Mouse (Mus musculus) lung, postnatal 10 days (tissue): ENCODE measurements at regions not wholly inside any gene's neighbourhood (a gene's known extent, or its start where the extent isn't known, plus 50 kb on each side); places are given as distances from the start of the nearest gene placed in this dataset.

Experiments used
- DNase-seq: peaks from one replicate; pipeline ENCODE4 v3.0.0; 2021

DNA sequence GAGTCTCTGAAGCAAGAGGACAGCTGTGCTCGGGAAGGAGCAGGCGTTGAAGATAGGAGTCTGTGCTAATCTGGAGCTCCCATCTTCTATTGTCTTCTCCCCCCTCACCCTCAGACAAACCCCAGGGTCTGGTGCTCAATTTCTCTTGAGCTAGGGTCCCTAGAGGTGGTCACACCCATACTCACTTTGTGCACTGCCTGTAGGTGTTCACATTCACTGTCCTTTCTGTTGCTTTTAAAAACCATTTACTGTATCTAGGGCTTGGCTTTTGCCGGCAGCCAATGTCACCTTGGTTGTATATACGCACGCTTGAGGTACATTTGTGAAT is 319.6 kb upstream of the Jarid2 start:
- DNase-seq, result no peak

DNA sequence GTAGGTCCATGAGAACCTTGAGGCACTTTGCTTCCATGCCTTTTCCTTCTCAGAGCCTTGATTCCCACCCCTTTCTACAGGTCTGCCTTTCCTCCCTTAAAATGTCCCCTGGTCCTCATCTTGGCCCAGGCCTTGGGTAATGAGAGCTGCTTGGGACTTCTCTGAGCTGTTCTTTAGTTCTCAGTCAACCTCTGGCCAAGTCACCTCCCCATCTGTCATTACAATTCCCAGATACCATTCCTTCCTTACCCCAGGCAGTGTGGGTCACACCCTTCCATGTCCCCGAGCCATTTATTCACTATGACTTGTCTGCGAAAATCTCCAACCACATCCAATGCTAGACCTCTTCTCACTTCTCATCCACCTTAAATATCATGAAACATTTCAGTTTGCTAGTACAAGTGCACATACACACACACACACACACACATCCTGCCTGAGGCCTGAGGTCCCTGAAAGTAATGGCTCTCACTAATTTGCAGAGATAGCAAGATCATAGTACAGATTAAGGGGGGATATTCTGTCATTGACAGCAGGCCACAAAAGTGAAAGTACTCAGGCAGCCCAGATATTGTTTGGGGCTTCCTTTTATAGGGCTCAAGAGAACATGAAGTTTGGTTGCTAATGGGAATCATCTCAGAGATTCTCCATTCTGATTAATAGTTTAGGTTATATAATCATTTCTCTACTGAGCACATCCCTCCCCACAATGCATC is 317.3 kb upstream of the Jarid2 start:
- DNase-seq, result no peak

DNA sequence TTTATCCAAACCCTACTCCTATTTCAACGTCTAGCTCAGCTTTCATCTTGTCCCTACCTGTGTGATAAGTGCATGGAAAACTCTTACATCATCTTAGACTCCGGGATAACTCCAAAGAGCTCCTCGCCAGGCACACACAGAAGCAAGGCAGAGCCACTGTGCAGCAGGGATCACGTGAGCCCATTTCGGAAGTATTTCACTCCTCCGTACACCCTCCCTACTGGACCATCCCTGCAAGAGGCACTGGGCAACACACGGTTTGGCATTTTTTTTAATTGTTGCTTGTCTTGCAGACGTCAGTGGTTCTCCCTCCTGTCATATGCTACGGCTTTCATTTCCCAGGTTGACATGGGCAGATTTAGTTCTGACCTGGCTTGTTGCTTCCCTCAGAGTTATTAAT is 316.0 kb upstream of the Jarid2 start:
- no peak for DNase-seq

DNA sequence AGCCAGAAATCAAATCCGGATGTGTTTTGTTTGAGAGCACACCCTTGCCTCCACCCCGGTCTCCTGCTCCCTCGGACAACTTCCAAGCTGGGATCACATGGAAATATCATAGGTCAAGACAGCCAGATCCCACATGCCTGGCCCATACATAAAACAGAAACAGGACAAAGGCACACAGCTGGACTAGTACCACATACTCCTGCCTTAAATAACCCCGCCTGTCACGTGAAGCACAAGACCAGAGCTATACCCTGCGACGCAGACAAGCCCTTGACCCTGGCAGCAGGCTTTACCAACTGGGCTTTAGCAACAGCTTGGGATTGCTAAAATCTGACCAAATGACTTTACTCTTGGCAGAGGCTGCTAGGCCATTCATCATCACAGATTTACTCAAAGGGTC is 313.3 kb upstream of the Jarid2 start:
- peak; percentile 20 for DNase-seq

DNA sequence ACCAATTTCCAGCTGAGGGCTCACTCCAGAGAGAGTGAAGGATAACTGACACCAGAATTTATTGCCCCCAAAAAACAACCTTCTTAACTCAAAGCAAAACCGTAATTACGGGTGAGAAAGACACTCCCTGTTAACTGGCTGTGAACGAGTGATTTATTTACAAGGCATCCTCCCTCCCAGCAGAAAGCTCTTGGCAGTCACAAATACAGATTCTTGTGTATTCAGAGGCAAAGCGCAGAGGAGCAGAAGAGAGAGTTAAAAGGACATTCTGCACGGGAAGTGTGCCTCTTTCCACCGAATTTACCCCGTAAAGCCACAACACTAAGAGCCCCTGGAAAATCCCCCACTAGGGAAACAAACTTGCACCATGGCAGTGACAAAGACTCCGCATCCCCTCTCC is 312.3 kb upstream of the Jarid2 start:
- no peak for DNase-seq

DNA sequence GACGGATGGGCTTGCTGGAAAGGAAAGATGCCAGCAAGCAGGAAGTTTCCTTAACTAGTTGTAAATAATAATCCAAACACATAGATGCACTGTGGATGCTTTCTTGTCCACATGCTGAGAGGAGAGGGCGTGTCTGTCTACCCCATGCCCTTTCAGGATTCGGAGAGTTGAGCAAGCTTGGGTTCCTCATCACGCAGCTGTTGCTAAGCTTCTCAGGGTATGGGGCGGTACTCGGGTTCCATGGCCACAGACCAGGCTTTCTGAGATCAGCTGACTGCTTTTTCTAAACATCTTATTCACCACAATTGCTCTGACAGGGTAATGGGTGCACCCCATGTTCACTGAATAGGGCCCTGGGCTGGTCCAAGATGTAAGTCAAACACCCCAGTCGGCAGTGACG is 310.2 kb upstream of the Jarid2 start:
- DNase-seq, result no peak

DNA sequence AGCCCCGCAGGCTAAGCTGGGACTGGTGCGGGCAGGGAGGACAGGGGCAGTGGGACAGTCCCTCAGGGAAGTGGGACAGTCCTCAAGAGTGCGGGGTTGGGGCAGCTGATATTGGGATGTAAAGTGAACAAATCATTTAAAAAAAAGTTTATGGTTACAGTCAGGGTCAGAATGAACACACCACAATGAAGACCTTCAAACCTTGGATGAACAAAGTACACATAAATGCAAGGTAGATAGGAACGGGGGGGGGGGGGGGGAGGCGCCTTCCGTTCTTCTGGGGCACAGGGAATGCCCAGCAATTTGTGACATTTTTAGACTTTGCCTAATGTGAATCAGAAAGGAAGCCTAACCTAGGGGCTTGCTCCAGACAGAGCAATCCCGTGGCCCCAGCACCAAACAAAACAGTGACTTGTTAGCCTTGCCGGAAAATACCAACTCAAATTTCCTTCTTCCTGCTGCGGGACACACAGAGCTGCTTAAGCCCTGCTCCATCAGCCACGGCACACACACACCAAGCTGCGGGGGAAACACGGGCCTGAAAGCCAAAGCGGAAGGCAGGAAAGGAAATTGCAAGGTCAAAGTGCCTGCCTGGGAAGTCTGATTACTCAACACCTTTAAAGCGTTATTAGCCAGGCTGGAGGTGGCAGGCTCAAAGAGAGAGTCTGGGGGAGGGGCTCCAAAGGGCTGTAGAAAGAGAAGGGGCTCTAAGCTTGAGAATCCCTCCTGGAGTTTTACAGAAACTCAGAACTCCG is 309.6 kb upstream of the Jarid2 start:
- peak; percentile 18 for DNase-seq

DNA sequence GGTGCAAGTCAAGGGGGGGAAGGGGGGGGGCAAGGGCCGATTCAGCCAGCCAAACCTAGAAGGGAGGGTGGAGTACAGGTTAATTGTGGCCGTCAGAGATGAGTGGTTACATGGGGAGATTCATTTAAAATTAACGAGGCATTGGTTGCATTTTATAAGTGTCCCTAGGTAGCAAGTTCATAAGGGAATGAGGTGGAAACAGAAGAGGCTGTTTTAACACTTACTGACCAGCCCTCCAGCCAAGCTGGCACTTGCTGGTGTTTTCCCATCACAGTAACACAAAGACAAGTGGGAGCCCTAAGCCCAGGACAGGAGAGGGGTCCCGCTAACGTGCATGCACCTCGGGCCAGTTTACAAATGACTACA is 309.1 kb upstream of the Jarid2 start:
- no peak for DNase-seq

DNA sequence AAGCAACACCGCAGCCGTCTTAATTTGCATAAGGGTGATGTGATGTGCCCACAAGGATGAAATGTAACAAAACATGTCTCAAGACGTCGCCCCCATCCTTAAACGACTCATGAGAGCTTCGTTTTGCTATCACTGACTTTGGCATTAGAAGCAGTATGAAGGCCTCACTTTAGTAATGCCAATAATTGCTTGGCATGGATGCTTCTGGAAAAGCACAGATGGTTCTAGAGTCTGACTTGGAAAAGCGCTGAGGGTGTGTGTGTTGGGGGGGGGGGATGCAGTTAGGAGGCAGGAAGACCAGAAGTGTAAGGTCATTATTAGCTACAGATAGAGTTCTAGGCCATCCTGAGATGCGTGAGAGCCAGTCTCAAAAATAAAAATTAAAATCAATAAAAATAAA is 308.3 kb upstream of the Jarid2 start:
- no peak for DNase-seq

DNA sequence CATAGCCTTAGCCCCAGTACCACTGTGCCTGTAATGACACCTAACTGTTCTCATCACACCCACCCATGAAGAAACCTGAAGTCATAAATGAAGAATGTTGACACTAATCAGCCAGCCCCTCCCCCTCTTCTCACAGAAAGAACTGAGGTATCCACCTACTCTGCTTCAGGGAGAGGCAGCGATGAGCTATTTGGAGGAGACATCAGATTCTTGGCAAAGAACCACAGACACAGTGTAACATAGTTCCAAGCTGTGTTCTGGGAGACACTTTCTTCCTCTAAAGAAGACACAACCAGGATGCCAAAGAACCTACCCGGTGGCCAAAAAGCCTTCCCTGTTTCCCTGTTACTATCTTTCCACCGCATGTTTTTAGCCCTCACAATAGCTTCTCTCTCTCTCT is 307.8 kb upstream of the Jarid2 start:
- no peak for DNase-seq

DNA sequence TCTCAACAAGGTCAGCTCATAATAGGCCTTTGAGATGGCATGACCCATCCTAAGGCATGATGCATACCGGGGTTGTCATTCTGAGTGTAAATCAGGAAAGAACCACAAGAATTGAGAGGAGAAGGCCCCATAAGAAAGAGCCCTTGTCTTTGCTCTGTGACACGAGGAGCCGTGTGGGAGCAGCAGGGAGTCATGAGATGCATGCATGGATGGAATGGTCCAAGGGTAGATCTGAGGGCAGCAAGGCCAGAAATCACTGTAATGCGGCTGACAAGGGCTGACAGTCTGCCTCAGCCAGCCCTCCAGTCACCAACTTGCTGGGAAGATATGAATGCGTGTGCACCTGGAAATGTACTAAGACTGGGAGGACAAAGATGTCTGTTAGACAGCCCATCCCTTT is 307.4 kb upstream of the Jarid2 start:
- no peak for DNase-seq

DNA sequence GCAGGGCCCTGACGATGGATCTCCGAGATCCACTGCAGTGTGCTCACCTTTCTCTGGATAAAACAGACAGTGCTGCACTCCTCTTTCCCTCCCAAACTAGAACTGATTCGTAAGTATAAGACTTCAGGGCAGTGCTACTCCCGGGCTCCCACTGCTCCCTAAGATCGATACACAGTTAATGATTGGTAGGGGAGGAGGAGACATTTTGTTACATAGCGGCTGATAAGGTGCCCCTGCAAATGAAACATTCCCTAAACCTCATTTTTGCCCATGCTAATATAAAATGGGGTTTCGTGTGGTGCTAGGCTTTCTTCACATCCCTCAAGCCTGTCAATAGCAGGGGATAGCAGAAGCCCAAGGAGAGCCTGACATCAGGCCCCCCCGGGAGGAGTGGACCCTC is 298.8 kb upstream of the Jarid2 start:
- DNase-seq, result no peak

DNA sequence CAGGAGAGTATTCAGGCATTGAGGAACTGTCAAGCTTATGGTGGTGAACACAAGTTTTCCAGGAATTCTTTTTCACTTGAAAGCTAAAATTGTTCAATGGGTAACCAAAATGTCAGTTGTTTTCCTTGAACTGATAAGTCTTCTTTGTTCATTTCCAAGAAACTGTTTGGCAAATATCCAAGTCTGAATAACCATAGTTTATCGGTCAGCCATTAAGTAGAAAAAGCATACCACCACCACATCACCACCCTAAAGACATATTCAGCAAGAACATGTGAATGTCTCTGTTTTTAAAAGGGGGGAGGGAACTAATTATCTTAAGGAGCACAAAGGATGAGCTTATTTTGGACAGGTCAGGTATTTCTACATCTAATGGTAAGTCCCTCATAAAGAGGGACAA is 291.6 kb upstream of the Jarid2 start:
- no peak for DNase-seq

DNA sequence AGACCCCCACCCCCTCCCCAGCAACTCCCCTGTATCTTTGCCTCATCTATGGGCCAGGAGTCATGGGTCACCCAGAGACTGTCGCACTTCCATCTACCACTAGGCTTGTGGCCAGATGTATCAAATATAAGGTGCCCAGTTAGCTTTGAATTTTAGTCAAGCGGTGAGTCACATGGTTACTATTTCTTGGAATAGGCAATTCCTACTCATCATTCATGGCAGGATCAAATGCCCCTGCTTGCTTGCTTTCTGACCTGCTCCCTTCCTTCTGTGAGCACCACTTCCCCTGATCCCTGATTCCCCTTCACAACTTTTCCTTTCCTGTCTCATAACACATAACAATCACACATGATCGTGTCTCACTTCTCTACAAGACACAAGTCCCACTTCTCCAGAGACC is 288.2 kb upstream of the Jarid2 start:
- no peak for DNase-seq

DNA sequence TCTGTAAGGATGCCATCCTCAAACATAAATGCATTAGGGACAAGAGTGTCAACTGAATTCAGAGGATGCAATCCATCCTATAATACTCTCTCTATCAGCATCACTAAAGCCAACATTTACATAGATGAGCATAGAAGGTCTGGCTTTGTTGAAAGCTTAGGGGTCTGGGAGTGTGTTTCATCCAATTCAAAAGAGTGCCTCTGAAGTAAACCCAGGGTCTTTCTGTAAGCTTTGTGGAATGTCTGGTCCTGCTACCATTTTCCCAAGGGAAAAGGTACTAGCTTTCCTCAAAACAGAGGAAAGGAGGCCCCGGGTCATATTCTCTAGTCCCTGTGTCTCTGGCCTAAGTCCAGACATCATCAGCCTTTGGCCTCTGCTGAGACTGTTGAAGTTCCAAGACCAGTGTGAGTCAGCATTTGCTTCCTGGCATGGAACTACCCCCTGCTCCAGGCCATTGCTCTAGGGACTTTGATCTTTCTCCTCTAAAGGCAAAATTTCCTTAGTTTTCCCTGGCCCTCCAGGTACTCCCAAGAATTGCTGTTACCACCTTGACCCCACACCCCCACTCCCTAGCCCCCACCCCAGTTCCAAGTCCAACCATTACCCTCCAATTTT is 280.0 kb upstream of the Jarid2 start:
- DNase-seq, result peak; percentile 11

DNA sequence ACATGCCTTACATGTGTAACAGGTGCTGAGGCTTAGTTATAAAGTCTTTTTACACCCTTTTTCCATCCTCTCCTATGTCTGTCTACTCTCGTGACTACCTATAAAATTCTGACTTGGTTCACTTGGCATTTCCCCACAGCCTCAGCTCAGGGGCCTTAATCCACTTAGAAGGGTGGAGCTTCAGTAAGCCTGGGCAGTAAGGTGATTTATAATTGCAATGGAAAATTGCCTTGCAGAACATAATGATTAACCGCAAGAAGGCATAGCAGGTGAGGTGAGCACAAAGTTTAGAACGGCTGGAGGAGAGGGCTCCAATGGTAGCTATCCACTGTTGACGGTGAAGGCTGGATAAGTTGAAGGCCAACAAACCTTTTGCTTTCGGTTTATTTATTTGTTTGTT is 278.1 kb upstream of the Jarid2 start:
- DNase-seq, result no peak

DNA sequence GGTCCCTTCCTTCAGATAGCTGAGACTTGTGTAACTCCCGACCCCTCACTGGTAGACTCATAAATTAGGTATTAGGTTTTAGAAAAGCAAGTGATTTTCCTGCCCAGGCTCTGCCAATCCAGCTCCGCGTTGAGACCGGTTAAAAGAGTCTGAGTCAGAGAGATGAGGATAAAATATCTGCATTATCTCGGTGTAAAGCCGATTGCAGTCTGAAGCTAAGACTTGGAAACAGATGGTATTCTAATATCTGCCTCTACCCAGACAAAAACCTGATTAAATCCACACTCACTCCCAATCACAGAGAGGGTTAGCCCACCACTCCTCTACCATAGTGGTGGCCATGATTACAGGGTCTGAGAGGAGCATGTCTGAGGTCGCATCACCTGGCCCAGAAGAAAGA is 276.1 kb upstream of the Jarid2 start:
- DNase-seq, result no peak

DNA sequence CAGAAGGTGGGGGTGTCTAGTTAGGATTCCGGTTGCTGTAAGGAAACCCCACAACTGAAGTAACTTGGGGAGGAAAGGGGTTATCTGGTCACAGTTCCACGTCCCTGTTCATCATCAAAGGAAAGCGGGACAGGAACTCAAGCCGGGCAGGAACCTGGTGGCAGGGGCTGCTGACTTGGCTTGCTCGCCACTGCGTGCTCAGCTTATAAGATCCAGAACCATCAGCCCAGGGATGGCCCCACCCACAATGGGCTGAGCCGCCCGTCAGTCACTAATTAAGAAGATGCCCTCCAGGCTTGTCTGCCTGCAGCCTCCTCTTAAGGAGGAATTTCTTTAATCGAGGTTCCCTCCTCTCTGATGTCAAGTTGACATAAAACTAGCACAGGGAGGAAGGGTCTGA is 275.1 kb upstream of the Jarid2 start:
- DNase-seq, result no peak

DNA sequence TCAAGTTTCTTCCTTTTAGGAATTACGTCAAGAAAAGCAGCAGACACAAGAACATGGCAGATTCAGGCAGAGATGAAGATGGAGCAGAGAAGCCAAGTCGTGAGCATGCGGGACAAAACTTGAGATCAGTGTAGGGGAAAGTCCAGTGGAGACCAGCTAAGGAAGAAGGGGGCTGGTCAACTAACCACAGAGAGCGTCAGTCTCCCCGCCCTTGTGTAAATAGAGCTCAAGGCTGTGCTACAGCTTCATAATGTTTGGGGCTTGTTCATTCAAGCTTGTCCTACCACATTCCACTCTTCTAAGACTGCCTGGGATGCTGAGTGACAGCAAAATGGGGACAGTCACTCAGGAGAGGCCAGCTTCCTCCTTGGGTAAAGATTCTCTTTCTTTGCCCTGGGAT is 274.1 kb upstream of the Jarid2 start:
- no peak for DNase-seq

DNA sequence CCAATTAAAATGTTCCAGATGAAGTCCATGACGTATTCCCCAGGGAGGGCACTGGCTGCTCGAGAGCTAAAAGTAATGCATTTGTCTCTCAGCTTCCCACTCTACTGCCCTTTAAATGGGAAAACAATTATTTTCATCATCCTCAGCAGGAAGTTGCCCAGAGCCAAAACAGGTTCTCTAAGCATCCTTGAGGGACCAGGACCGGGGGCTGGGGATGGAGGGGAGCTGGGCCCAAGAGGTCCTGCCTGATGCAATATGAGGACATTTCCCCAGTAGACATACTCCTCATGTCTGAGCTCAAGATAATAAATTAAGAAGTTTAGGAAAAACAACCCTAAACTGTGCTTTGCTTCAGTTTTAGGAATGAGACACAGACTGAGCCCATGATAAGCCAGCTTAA is 270.5 kb upstream of the Jarid2 start:
- no peak for DNase-seq

DNA sequence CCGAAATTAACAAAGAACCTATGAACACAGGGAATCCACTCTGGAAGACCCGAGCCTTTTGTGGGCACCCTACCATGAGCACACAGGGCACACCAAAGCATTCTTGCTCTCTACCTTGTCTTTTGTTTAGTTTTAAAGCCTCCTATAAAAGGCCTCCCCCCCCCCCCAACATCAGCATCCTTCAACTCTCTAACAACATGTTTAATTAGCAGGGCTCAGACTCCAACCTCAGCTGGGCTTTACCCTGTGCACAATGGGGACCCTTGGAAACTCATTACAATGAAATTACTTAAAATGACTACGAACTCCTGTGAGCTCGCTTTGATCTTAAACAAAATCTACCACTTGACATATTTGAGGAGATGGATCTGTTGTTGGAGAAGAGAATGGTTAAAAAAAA is 270.1 kb upstream of the Jarid2 start:
- DNase-seq, result no peak

DNA sequence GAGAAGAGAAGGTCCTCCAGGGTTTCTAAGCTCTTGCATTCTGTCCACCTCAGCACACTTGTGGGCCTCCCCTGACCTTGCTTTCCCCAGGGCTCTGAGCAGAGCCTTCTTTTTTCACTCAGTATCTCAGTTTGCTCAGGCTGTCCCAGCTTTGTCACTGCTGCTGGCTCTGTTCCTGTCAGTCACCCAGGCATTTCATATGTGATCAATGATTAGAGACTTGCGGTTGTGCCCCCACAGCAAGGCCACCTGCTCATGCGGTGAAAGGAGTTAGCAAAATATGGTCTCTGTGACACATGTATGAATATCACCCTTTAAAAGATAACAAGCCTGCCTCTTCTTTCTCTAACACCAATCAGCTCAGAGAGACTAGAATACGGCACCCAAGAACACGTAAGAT is 265.6 kb upstream of the Jarid2 start:
- no peak for DNase-seq

DNA sequence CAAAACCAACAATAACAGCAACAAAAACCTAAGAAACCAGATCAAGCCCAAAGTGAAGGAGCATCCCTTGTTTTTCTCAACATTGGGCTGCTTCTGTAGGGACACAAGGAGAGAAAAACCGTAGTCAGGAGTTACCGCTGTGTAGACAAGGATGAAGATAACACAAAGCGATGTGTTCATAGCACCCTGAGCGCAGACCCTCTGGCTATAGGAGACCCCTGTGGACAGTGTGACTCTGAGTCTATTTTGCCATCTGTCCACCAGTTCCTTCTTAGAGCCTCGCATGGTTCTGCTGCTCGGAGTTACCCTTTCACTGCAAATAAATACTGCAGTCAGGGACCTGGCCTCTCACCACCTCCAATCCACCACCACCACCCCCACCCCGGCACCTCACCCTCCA is 263.7 kb upstream of the Jarid2 start:
- DNase-seq, result no peak

DNA sequence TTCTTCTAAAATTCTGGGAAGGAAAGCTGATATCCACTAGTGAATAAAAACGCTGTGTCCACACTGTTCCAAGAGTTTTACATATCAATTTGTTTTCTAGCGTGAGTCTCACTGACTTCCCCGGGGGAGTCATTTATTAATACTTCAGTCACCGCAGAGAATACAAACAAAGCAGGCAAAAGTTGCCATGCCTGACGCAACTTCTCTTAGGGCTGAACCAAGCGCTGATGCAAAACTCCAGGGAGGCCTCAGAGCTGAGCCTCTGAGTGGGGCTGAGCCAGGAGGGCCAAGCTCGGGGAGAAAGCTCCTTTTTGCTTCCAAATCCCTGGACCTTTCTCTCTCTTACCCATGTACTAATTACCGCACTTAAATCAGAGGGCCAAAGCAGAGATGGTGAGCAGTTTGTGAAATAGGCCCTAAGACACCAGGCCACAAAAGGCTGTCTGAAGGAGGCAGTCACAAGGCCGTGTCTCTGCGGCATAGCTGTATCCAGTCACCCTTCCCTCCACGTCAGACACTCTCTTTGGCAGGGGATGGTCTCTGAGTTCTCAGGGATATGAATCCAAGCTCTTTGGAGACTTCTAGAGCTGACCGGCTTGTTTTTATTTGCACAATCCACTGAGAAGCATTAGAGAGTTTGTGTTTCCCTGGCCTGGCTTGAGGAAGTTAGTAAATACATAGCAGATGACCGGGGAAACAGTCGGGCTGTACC is 260.2 kb upstream of the Jarid2 start:
- peak; percentile 27 for DNase-seq
